Mouse (Mus musculus) neural tube, embryonic 11.5 days (tissue): ENCODE data around the gene Trpc3. TPM values are rescaled to one million over a fixed set of nuclear protein-coding genes. Genes with fewer than 3 reads are reported as not detected.
A peak's percentile ranks its signal among the peaks of the same experiment; 100 is the strongest.
"Not testable (repeated sequence)": the region's sequence is repeated elsewhere in the genome, so short reads cannot be mapped to it uniquely, and the experiment has no call there.

Experiments
- ATAC-seq: fragments of 200-750 bp; cut with Nextera tagmentation; 2 replicates; pipeline ENCODE4 v1.8.0; 2017; ENCODE audit warnings: moderate number of reproducible peaks, mild to moderate bottlenecking, moderate TSS enrichment, moderate library complexity; ENCODE audit not compliant: insufficient read depth, low FRiP score, low TSS enrichment
- DNase-seq: peaks from one replicate; pipeline ENCODE4 v3.0.0-alpha.2; 2015; ENCODE audit warnings: low spot score
- H3K27ac ChIP-seq: fragments of 300-500 bp; sonication (generic); 2 replicates; pipeline ENCODE4 v1.5.1; 2014; ENCODE audit warnings: low read depth, mild to moderate bottlenecking, low read length
- H3K27me3 ChIP-seq: fragments of 300-500 bp; sonication (generic); 2 replicates; pipeline ENCODE4 v1.6.1; 2014; ENCODE audit warnings: mild to moderate bottlenecking, low read length, mixed read lengths; ENCODE audit not compliant: control insufficient read depth, insufficient read depth
- H3K36me3 ChIP-seq: fragments of 300-500 bp; sonication (generic); 2 replicates; pipeline ENCODE4 v1.6.1; 2014; ENCODE audit warnings: mild to moderate bottlenecking, low read length, moderate library complexity, mixed read lengths; ENCODE audit not compliant: control insufficient read depth, insufficient read depth
- H3K4me1 ChIP-seq: fragments of 300-500 bp; sonication (generic); 2 replicates; pipeline ENCODE4 v1.6.1; 2014; ENCODE audit warnings: low read length, mixed read lengths; ENCODE audit not compliant: control insufficient read depth, insufficient read depth
- H3K4me2 ChIP-seq: fragments of 300-500 bp; sonication (generic); 2 replicates; pipeline ENCODE4 v1.6.1; 2014; ENCODE audit warnings: low read depth, mild to moderate bottlenecking, moderate library complexity
- H3K4me3 ChIP-seq: fragments of 300-500 bp; sonication (generic); 2 replicates; pipeline ENCODE4 v1.5.1; 2014; ENCODE audit warnings: low read depth, low read length
- H3K9ac ChIP-seq: fragments of 300-500 bp; sonication (generic); 2 replicates; pipeline ENCODE4 v1.6.1; 2014; ENCODE audit warnings: mild to moderate bottlenecking, low read length
- H3K9me3 ChIP-seq: fragments of 300-500 bp; sonication (generic); 2 replicates; pipeline ENCODE4 v1.6.1; 2016; ENCODE audit warnings: low read length; ENCODE audit not compliant: control insufficient read depth
- WGBS: fragments of 180-500 bp; shearing (Covaris S2); extraction: QIAGEN DNeasy Blood & Tissue Kit; methylation state at CpG from one replicate; pipeline ENCODE4 v1.1.7; 2014; 5-methylcytosine and 5-hydroxymethylcytosine counted together
- polyA plus RNA-seq: library from polyadenylated mRNA; unstranded; fragments of >200 nt; fragmentation: Nextera tagmentation; extraction: Ambion mirVana; gene quantifications from 2 replicates; pipeline ENCODE4 v1.2.1, GENCODE M21; 2014

The Trpc3 gene
- polyA plus RNA-seq, 1 experiment from 2014 or later = 5.3 TPM

- Histone ChIP-seq H3K27me3 (no peaks in the 10 kb centered on the region), H3K9ac (no peak overlapping the region), H3K9me3 (no peaks in the 10 kb centered on the region), H3K36me3 (no peaks in the 10 kb centered on the region), H3K4me3 (no peak overlapping the region), H3K27ac (no peak overlapping the region), H3K4me2 (no peak overlapping the region), H3K4me1 (no peaks in the 10 kb centered on the region)
- no peak for ATAC-seq
- no peak for DNase-seq
- 77% methylated on average over 6 of the region's 6 CpGs for WGBS
Observed at GRCm38 (mm10) chr3:36667814-36668213, 22.2 kb downstream of the Trpc3 start.

- DNase-seq, H3K4me1 ChIP-seq, H3K27me3 ChIP-seq, H3K9ac ChIP-seq, ATAC-seq, H3K4me2 ChIP-seq, H3K4me3 ChIP-seq, H3K9me3 ChIP-seq, H3K36me3 ChIP-seq, H3K27ac ChIP-seq: not testable (repeated sequence)
Observed at GRCm38 (mm10) chr3:36645245-36645559, 44.8 kb downstream of the Trpc3 start.

GRCm38 (mm10) chr3:36644554-36645244 lies 45.3 kb downstream of the Trpc3 start:
- no peak overlapping the region for H3K9ac ChIP-seq
- H3K4me2 ChIP-seq = no peak overlapping the region
- H3K27me3 ChIP-seq = no peaks in the 10 kb centered on the region
- no peak for DNase-seq
- H3K4me3 ChIP-seq = no peak overlapping the region
- H3K4me1 ChIP-seq = no peaks in the 10 kb centered on the region
- WGBS = 85% methylated on average over 3 of the region's 3 CpGs
- no peak for ATAC-seq
- H3K27ac ChIP-seq = no peak overlapping the region
- H3K9me3 ChIP-seq = no peaks in the 10 kb centered on the region
- H3K36me3 ChIP-seq = no peaks in the 10 kb centered on the region

GRCm38 (mm10) chr3:36643354-36643753 lies 46.6 kb downstream of the Trpc3 start:
- DNase-seq = no peak
- H3K27ac ChIP-seq = no peak overlapping the region
- H3K36me3 ChIP-seq = no peaks in the 10 kb centered on the region
- H3K9ac ChIP-seq = no peak overlapping the region
- no peak overlapping the region for H3K4me3 ChIP-seq
- H3K4me1 ChIP-seq = no peaks in the 10 kb centered on the region
- no peak for ATAC-seq
- H3K4me2 ChIP-seq = no peak overlapping the region
- no peaks in the 10 kb centered on the region for H3K9me3 ChIP-seq
- no peaks in the 10 kb centered on the region for H3K27me3 ChIP-seq
- whole genome bisulfite sequencing = 75% methylated on average over 3 of the region's 3 CpGs

GRCm38 (mm10) chr3:36642736-36643135 lies 47.2 kb downstream of the Trpc3 start:
- H3K9me3 ChIP-seq = no peaks in the 10 kb centered on the region
- no peaks in the 10 kb centered on the region for H3K36me3 ChIP-seq
- no peak for DNase-seq
- H3K27me3 ChIP-seq = no peaks in the 10 kb centered on the region
- no peak overlapping the region for H3K4me3 ChIP-seq
- H3K4me2 ChIP-seq = no peak overlapping the region
- no peaks in the 10 kb centered on the region for H3K4me1 ChIP-seq
- H3K9ac ChIP-seq = no peak overlapping the region
- WGBS = 79% methylated on average over 13 of the region's 13 CpGs
- no peak overlapping the region for H3K27ac ChIP-seq
- ATAC-seq = no peak

- no peak for DNase-seq
- no peak overlapping the region for H3K9ac ChIP-seq
Observed at GRCm38 (mm10) chr3:36640787-36641186, 49.2 kb downstream of the Trpc3 start.

GRCm38 (mm10) chr3:36635449-36635848 lies 54.5 kb downstream of the Trpc3 start:
- H3K9ac ChIP-seq = no peak overlapping the region
- no peaks in the 10 kb centered on the region for H3K27me3 ChIP-seq
- 25% methylated on average over 4 of the region's 4 CpGs for WGBS
- no peak overlapping the region for H3K27ac ChIP-seq
- H3K4me1 ChIP-seq = no peaks in the 10 kb centered on the region
- no peak overlapping the region for H3K4me3 ChIP-seq
- no peak overlapping the region for H3K4me2 ChIP-seq
- no peaks in the 10 kb centered on the region for H3K9me3 ChIP-seq
- ATAC-seq (no peak), DNase-seq (peak; percentile 36)
- H3K36me3 ChIP-seq = no peaks in the 10 kb centered on the region

More at GRCm38 (mm10) chr3:36640787-36641186, 49.2 kb downstream of the Trpc3 start:
- 69% methylated on average over 2 of the region's 2 CpGs for WGBS
- ATAC-seq = no peak
- Histone ChIP-seq H3K27ac (no peak overlapping the region), H3K4me1 (no peaks in the 10 kb centered on the region), H3K4me3 (no peak overlapping the region), H3K27me3 (no peaks in the 10 kb centered on the region), H3K9me3 (no peaks in the 10 kb centered on the region), H3K4me2 (no peak overlapping the region), H3K36me3 (no peaks in the 10 kb centered on the region)

- H3K4me1 ChIP-seq = no peaks in the 10 kb centered on the region
- DNase-seq = no peak
- no peak overlapping the region for H3K4me3 ChIP-seq
- no peaks in the 10 kb centered on the region for H3K9me3 ChIP-seq
- no peaks in the 10 kb centered on the region for H3K27me3 ChIP-seq
- no peak overlapping the region for H3K9ac ChIP-seq
- no peak overlapping the region for H3K4me2 ChIP-seq
- ATAC-seq = no peak
- H3K27ac ChIP-seq = no peak overlapping the region
- no peaks in the 10 kb centered on the region for H3K36me3 ChIP-seq
- WGBS = 72% methylated on average over 2 of the region's 2 CpGs
Observed at GRCm38 (mm10) chr3:36626803-36627202, 63.2 kb downstream of the Trpc3 start.

GRCm38 (mm10) chr3:36618181-36618580 lies 71.8 kb downstream of the Trpc3 start:
- 83% methylated on average over 7 of the region's 7 CpGs for WGBS

More at GRCm38 (mm10) chr3:36618181-36618580, 71.8 kb downstream of the Trpc3 start:
- H3K4me2 ChIP-seq = no peak overlapping the region
- no peak overlapping the region for H3K27ac ChIP-seq
- H3K9ac ChIP-seq = no peak overlapping the region
- DNase-seq = no peak
- no peaks in the 10 kb centered on the region for H3K9me3 ChIP-seq
- H3K4me1 ChIP-seq = no peaks in the 10 kb centered on the region
- H3K27me3 ChIP-seq = no peaks in the 10 kb centered on the region
- H3K4me3 ChIP-seq = no peak overlapping the region
- H3K36me3 ChIP-seq = no peaks in the 10 kb centered on the region
- ATAC-seq = no peak
